Mouse (Mus musculus) embryonic facial prominence, embryonic 10.5 days (tissue): Measurements from ENCODE around the gene Sdc1. TPM values are rescaled to one million over a fixed set of nuclear protein-coding genes. Genes with fewer than 3 reads are reported as not detected.

Experiments used
- DNase-seq: peaks from one replicate; pipeline ENCODE4 v3.0.0-alpha.2; 2017; ENCODE audit warnings: low spot score
- H3K27ac ChIP-seq: fragments of 300-500 bp; sonication (generic); replicated peaks from 2 replicates; pipeline ENCODE4 v1.5.1; 2016; ENCODE audit warnings: mild to moderate bottlenecking
- H3K27me3 ChIP-seq: fragments of 300-500 bp; sonication (generic); replicated peaks from 2 replicates; pipeline ENCODE4 v1.6.1; 2016; ENCODE audit warnings: low read depth, mild to moderate bottlenecking; ENCODE audit not compliant: poor library complexity, severe bottlenecking
- H3K36me3 ChIP-seq: fragments of 300-500 bp; sonication (generic); replicated peaks from 2 replicates; pipeline ENCODE4 v1.6.1; 2016; ENCODE audit warnings: mild to moderate bottlenecking, moderate library complexity
- H3K4me1 ChIP-seq: fragments of 300-500 bp; sonication (generic); 2 replicates; pipeline ENCODE4 v1.6.1; 2016
- H3K4me3 ChIP-seq: fragments of 300-500 bp; sonication (generic); 2 replicates; pipeline ENCODE4 v1.5.1; 2016; ENCODE audit warnings: mild to moderate bottlenecking, moderate library complexity
- H3K9me3 ChIP-seq: fragments of 300-500 bp; sonication (generic); 2 replicates; pipeline ENCODE4 v1.6.1; 2016; ENCODE audit warnings: mild to moderate bottlenecking
- WGBS: fragments of 180-500 bp; shearing (Covaris S2); methylation state at CpG from one replicate; pipeline ENCODE4 v1.1.7; 2016; 5-methylcytosine and 5-hydroxymethylcytosine counted together
- polyA plus RNA-seq: library from polyadenylated mRNA; unstranded; fragments of >200 nt; fragmentation: Nextera tagmentation; extraction: Ambion mirVana; gene quantifications from 2 replicates; pipeline ENCODE4 v1.2.1, GENCODE M21; 2016

Sdc1 gene
- polyA plus RNA-seq, 1 experiment from 2014 or later, result 157 TPM

- H3K4me1 ChIP-seq, result peaks cover 39% of the 10 kb centered on the region
- H3K4me3 ChIP-seq, result peak overlapping the region; percentile 88
- peak overlapping the region; percentile 97 for H3K27ac ChIP-seq
- peak; percentile 81 for DNase-seq
- no peaks in the 10 kb centered on the region for H3K27me3 ChIP-seq
- WGBS, result under 1% methylated on average over 37 of the region's 37 CpGs
- peaks cover 9% of the 10 kb centered on the region; the same call in 1 of the 2 replicates for H3K36me3 ChIP-seq
- H3K9me3 ChIP-seq, result peaks cover 4% of the 10 kb centered on the region; the same call in 1 of the 2 replicates
Measured at GRCm38 (mm10) chr12:8771844-8772380, 789 bp downstream of the Sdc1 start.

DNA sequence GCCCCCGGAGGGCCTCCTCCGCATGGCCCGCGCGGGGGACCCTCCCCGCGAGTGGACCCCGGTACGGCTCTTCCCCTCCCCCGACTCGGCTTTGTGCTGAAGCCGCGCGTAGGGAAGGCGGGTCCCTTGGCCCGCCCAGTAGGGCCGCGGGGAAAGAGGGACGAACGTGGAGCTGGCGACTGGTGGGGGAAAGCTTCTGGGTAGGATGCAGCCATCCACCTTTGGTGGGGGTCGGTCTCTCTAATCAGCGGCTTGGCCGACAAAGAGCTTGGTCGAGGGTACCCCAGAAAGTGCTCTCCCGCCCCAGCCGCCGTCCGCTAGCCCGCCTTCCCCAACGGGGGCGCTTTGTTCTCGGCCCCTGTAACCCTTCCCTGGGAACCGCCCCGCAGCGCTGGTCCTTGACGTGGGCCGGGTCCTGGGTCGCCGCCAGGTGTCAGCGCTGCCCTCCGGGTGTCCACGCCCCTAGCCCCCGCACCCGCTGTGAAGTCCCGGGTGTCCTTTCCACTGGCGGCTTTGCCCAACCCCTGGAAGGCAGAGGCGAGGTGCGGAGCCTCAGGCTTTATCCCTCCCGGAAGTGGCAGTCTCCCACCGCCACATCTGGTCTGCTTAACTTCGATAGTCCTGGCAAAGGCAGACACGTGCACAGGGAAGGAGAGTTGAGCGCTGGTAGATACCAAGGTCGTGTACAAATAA lies 1.5 kb downstream of the Sdc1 start:
- no peaks in the 10 kb centered on the region for H3K27me3 ChIP-seq
- peak; percentile 85 for DNase-seq
- peaks cover 4% of the 10 kb centered on the region; the same call in 1 of the 2 replicates for H3K9me3 ChIP-seq
- peaks cover 11% of the 10 kb centered on the region for H3K36me3 ChIP-seq
- peaks cover 46% of the 10 kb centered on the region for H3K4me1 ChIP-seq
- H3K27ac ChIP-seq, result peak overlapping the region; percentile 97
- peak overlapping the region; percentile 88 for H3K4me3 ChIP-seq
- WGBS, result under 1% methylated on average over 55 of the region's 55 CpGs

DNA sequence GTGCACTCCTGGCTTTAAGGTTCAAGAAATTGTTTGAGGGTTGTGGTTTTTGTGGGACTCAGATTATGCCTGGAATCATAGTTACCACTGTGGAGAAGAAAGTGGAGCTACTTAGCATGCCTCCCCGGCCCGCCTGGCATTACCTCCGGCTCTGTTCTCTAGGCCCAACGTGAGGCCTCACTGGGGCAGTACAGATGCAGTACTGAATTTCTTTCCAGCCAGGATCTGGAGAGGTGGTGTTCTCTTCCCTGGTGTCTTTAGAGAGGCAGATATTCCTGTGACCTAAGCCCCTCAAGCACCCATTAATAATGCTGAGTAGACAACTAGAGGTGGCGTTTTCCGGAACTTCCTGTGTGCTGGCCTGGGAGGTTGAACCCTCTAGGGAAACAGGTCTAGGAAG lies 2.2 kb downstream of the Sdc1 start:
- DNase-seq, result peak; percentile 34
- WGBS, result 34% methylated on average over 6 of the region's 6 CpGs

DNA sequence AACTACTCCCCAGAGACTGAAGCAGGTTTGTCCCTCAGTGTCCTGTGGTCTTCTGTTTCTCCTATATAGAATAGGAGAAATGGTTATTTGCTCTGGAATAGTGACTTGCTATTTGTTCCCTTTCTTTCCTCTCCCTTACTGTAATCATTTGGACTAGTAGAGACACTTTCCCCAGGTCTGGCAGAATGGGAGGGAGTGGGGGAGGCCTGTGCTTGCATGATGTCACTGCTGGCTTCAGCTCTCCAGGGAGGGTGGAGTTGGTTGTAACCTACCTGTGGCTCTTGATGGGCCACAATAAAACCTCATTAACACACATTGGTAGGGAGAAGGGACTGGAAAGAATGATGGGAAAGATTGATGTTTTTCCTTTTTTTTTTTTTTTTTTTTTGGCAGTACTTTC lies 3.1 kb downstream of the Sdc1 start:
- DNase-seq, result no peak
- Histone ChIP-seq H3K36me3 (peaks cover 27% of the 10 kb centered on the region), H3K4me1 (peaks cover 60% of the 10 kb centered on the region), H3K4me3 (peak overlapping the region; percentile 88; the same call in 1 of the 2 replicates), H3K27me3 (no peaks in the 10 kb centered on the region), H3K27ac (no peak overlapping the region), H3K9me3 (no peaks in the 10 kb centered on the region)

More for the DNA sequence above, 2.2 kb downstream of the Sdc1 start:
- Histone ChIP-seq H3K36me3 (peaks cover 18% of the 10 kb centered on the region), H3K9me3 (peaks cover 4% of the 10 kb centered on the region; the same call in 1 of the 2 replicates), H3K27ac (peak overlapping the region; percentile 97), H3K27me3 (no peaks in the 10 kb centered on the region), H3K4me3 (peak overlapping the region; percentile 88), H3K4me1 (peaks cover 54% of the 10 kb centered on the region)

DNA sequence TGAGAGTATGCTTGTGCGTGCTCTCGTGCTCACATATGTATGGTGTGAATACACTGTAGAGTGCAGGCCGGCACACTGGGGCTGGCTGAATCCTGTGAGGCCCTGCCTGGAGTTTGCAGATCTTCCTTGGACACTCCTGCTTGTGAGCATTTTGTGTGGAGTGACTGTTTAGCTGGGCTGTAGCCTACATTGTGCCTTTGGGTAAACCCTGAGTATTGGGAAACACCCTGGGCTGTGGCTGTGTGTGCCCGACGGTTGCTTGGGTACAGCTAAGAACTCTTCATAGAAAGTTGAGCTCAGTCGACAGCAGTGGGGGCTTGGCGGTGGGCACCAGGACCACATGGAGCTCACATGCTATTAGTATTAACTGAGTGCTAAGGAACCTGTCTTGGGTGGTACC lies 5.1 kb downstream of the Sdc1 start:
- WGBS, result 94% methylated on average over 7 of the region's 7 CpGs
- H3K36me3 ChIP-seq, result peaks cover 39% of the 10 kb centered on the region
- peaks cover 72% of the 10 kb centered on the region for H3K4me1 ChIP-seq
- DNase-seq, result no peak
- no peak overlapping the region for H3K4me3 ChIP-seq
- no peaks in the 10 kb centered on the region for H3K27me3 ChIP-seq
- H3K9me3 ChIP-seq, result no peaks in the 10 kb centered on the region
- H3K27ac ChIP-seq, result no peak overlapping the region

DNA sequence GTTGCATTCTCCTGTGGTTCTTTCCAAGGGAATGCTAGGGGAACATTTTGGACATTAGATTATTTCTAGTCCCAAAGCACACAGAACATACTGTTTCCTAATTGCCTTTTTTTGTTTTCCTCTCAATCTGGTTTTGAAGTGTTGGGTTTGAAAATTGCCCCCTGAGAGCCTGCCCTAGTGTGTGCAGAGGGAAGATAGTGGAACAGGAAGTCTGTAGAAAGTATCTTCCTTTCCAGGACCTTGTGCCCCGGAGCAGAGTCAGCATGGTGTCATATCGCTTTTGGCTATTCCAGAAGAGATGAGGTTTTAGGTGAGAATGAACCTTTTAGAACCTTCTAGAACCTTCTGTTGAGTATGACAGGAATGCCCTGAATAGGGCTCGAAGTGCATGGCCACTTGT lies 5.6 kb downstream of the Sdc1 start:
- H3K4me3 ChIP-seq, result no peak overlapping the region
- no peak overlapping the region for H3K27ac ChIP-seq
- DNase-seq, result no peak
- H3K4me1 ChIP-seq, result peaks cover 78% of the 10 kb centered on the region
- H3K27me3 ChIP-seq, result no peaks in the 10 kb centered on the region
- H3K9me3 ChIP-seq, result no peaks in the 10 kb centered on the region
- 93% methylated on average over 3 of the region's 3 CpGs for WGBS
- H3K36me3 ChIP-seq, result peaks cover 39% of the 10 kb centered on the region

DNA sequence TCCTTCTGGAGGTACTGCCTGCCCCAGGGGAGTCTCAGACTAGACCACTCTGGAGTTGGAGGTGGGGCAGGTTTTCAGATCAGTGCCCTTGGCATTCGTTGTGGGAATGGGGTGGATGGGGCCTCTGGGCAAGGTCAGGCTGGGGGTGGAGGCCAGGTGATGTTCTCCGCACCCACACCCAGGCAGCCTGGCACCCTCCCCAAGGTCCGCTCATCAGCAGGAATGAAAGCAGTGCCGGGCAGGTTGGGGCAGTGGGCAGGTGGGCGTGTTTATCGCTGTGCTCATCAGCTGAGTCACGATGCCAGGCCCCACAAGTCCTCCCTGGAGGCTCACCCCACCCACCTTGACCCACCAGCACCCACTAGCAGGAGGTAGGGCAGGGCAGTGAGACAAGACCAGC lies 7.0 kb downstream of the Sdc1 start:
- Histone ChIP-seq H3K4me1 (peaks cover 87% of the 10 kb centered on the region), H3K36me3 (peaks cover 50% of the 10 kb centered on the region), H3K27ac (peak overlapping the region; percentile 32; the same call in 1 of the 2 replicates), H3K9me3 (no peaks in the 10 kb centered on the region), H3K27me3 (no peaks in the 10 kb centered on the region), H3K4me3 (no peak overlapping the region)
- WGBS, result 84% methylated on average over 7 of the region's 7 CpGs
- no peak for DNase-seq

- Histone ChIP-seq H3K36me3 (peaks cover 65% of the 10 kb centered on the region), H3K27ac (no peak overlapping the region), H3K27me3 (no peaks in the 10 kb centered on the region), H3K4me3 (no peak overlapping the region), H3K9me3 (no peaks in the 10 kb centered on the region), H3K4me1 (peaks cover 87% of the 10 kb centered on the region)
- no peak for DNase-seq
- 86% methylated on average over 4 of the region's 4 CpGs for WGBS
Measured at GRCm38 (mm10) chr12:8779851-8780250, 8.7 kb downstream of the Sdc1 start.

- DNase-seq, result no peak
- Histone ChIP-seq H3K36me3 (peaks cover 74% of the 10 kb centered on the region), H3K9me3 (no peaks in the 10 kb centered on the region), H3K27ac (no peak overlapping the region), H3K4me1 (peaks cover 85% of the 10 kb centered on the region), H3K27me3 (no peaks in the 10 kb centered on the region), H3K4me3 (no peak overlapping the region)
- 82% methylated on average over 7 of the region's 7 CpGs for WGBS
Measured at GRCm38 (mm10) chr12:8781121-8781520, 10.0 kb downstream of the Sdc1 start.

DNA sequence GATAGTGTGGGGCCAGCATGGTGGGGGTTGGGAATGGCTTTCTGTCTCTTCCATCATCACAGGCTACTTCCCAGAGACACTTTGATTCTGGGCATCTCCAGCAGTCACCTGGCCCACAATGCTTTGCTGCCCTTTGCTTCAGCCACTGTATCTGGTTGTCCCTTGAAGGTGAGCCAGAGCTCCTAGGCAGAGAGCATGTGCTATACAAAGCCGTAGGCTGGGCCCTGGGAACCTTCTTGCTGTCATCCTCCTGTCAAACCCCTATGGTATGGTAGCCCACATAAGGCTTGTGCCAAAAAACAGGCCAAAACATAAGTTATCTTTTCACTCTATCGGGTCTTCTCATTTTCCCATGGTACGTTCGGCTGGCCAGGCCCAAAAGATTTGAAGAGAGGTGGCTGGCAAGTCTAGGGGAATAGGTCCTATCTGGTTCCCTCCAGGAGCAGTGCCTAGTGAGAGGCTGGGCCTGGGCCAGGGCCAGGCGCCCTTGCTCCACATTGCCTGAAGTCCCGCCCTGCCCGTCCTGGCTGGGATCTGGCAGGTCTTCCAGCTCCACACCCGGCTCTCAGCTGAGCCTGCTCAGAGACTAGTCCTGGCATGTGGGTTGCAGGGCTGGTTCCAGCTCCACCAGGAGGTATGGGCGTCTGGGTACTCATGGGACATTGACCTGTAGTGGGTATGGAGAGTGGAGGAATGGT lies 10.7 kb downstream of the Sdc1 start:
- Histone ChIP-seq H3K4me1 (peaks cover 88% of the 10 kb centered on the region), H3K27me3 (no peaks in the 10 kb centered on the region), H3K36me3 (peaks cover 74% of the 10 kb centered on the region), H3K9me3 (no peaks in the 10 kb centered on the region), H3K4me3 (no peak overlapping the region), H3K27ac (no peak overlapping the region)
- DNase-seq, result no peak
- 84% methylated on average over 9 of the region's 9 CpGs for WGBS

GRCm38 (mm10) chr12:8782565-8782964 lies 11.4 kb downstream of the Sdc1 start:
- Histone ChIP-seq H3K9me3 (no peaks in the 10 kb centered on the region), H3K27ac (no peak overlapping the region), H3K4me3 (no peak overlapping the region), H3K27me3 (no peaks in the 10 kb centered on the region), H3K36me3 (peaks cover 76% of the 10 kb centered on the region), H3K4me1 (peaks cover 88% of the 10 kb centered on the region)
- 82% methylated on average over 3 of the region's 3 CpGs for WGBS
- no peak for DNase-seq

DNA sequence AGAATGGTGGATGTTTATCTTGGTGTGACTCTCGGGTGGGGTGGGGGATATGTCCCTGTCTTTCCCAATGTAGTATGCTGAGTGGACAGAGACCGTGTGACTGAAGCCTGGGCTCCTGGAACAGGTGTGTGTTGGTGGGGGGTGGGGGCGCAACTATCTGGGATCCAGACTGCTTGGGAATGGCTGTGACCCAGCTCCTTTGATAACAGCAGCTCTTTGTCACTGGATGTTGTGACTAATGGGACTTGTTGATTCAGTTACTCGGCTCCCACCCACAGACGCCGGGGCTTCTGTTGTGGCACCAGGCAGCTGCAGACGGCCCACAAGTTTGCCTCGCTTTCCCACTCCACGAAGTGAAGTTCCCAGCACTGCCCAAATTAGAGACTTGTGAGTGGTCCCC lies 13.1 kb downstream of the Sdc1 start:
- Histone ChIP-seq H3K4me3 (no peak overlapping the region), H3K4me1 (peaks cover 79% of the 10 kb centered on the region), H3K9me3 (no peaks in the 10 kb centered on the region), H3K27me3 (no peaks in the 10 kb centered on the region), H3K27ac (no peak overlapping the region), H3K36me3 (peaks cover 70% of the 10 kb centered on the region)
- no peak for DNase-seq
- WGBS, result 82% methylated on average over 9 of the region's 9 CpGs

DNA sequence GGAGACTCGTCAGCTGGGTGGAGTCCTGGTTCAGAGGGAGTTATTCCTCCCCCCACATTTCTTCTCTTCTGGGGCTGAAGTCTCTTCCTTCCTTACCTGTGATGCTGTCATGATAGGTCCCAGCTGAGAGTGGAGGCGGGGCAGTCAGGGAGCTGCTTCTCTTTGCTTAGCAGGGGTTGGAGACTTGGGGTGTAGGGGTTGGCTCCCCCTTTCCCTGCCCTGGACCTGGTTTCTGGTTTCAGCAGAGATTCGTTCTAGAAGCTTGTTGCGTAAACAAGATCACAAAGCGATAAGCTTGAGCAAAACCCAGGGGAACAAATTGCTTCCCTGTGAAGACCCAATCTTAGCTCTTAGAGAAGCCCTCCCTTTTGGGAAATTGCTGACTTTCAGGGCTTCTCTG lies 15.4 kb downstream of the Sdc1 start:
- no peak for DNase-seq
- Histone ChIP-seq H3K27ac (no peak overlapping the region; the same call in 1 of the 2 replicates), H3K4me3 (no peak overlapping the region), H3K9me3 (no peaks in the 10 kb centered on the region), H3K36me3 (peaks cover 80% of the 10 kb centered on the region), H3K4me1 (peaks cover 60% of the 10 kb centered on the region), H3K27me3 (no peaks in the 10 kb centered on the region)
- 77% methylated on average over 5 of the region's 5 CpGs for WGBS
